Mouse (Mus musculus) spleen, postnatal 36 days (tissue): ENCODE results near the gene Ptma.
"Not testable (repeated sequence)": the region's sequence is repeated elsewhere in the genome, so short reads cannot be mapped to it uniquely, and the experiment has no call there.

Experiments used
- DNase-seq, 2 experiments: peaks; one replicate each; pipeline ENCODE4 v3.0.0; 2022; ENCODE audit warnings: low spot score in 2 of 2, mixed read lengths in 1 of 2

Gene Ptma

GRCm38 (mm10) chr1:86526116-86526788, at the start of gene Ptma:
TSS of gene Ptma (plus strand) at chr1:86526726.
- DNase-seq = peak; percentile 99

- no peak for DNase-seq
These were observed 48.7 kb upstream of the Ptma start for GRCm38 (mm10) chr1:86477738-86478285.

GRCm38 (mm10) chr1:86479099-86479825, 47.3 kb upstream of the Ptma start:
- DNase-seq = peak; percentile 71 to 80

GRCm38 (mm10) chr1:86480288-86480687, 46.2 kb upstream of the Ptma start:
- DNase-seq = no peak

- DNase-seq = no peak
These were observed 45.6 kb upstream of the Ptma start for GRCm38 (mm10) chr1:86480735-86481447.

- peak in 1 of 2 experiments; percentile 32 for DNase-seq
These were observed 45.1 kb upstream of the Ptma start for GRCm38 (mm10) chr1:86481468-86481867.

- no peak for DNase-seq
These were observed 44.2 kb upstream of the Ptma start for GRCm38 (mm10) chr1:86482288-86482687.

GRCm38 (mm10) chr1:86482761-86483160, 43.8 kb upstream of the Ptma start:
- no peak for DNase-seq

- no peak for DNase-seq
These were observed 41.2 kb upstream of the Ptma start for GRCm38 (mm10) chr1:86485346-86485745.

GRCm38 (mm10) chr1:86485858-86486257, 40.7 kb upstream of the Ptma start:
- not testable (repeated sequence) for DNase-seq

GRCm38 (mm10) chr1:86486703-86487294, 39.7 kb upstream of the Ptma start:
- DNase-seq = no peak

- peak; percentile 97 to 99 for DNase-seq
These were observed 39.1 kb upstream of the Ptma start for GRCm38 (mm10) chr1:86487295-86487907.

- DNase-seq = no peak
These were observed 38.6 kb upstream of the Ptma start for GRCm38 (mm10) chr1:86487908-86488314.

GRCm38 (mm10) chr1:86488326-86488725, 38.2 kb upstream of the Ptma start:
- no peak for DNase-seq

- no peak for DNase-seq
These were observed 37.8 kb upstream of the Ptma start for GRCm38 (mm10) chr1:86488774-86489173.

- DNase-seq = no peak
These were observed 36.6 kb upstream of the Ptma start for GRCm38 (mm10) chr1:86489901-86490300.

GRCm38 (mm10) chr1:86490697-86491096, 35.8 kb upstream of the Ptma start:
- no peak for DNase-seq

- DNase-seq = no peak
These were observed 34.9 kb upstream of the Ptma start for GRCm38 (mm10) chr1:86491533-86492094.

- peak; percentile 73 to 79 for DNase-seq
These were observed 34.1 kb upstream of the Ptma start for GRCm38 (mm10) chr1:86492095-86493070.

GRCm38 (mm10) chr1:86493783-86494182, 32.7 kb upstream of the Ptma start:
- DNase-seq = no peak
